Mouse (Mus musculus) small intestine, adult 2 months (tissue): ENCODE data around the gene Pls1.

ENCODE experiments used
- CTCF ChIP-seq: fragments of 200-500 bp; IDR thresholded peaks from 2 replicates; pipeline ENCODE4 v1.5.1; 2012; ENCODE audit warnings: low read depth, mild to moderate bottlenecking, control low read depth, inconsistent platforms, low read length, moderate library complexity, mixed read lengths; ENCODE audit not compliant: insufficient replicate concordance, insufficient read length; ENCODE audit errors: extremely low read depth
- POLR2A ChIP-seq: fragments of 200-500 bp; IDR thresholded peaks from 2 replicates; pipeline ENCODE4 v1.6.1; 2012; ENCODE audit warnings: low read depth, mild to moderate bottlenecking, control low read depth, inconsistent platforms, low read length, moderate library complexity

- no peak for TF ChIP-seq POLR2A
- no peak for TF ChIP-seq CTCF
Measured at GRCm38 (mm10) chr9:95856004-95856403, 10.9 kb upstream of the Pls1 start.
